Mouse (Mus musculus) embryonic facial prominence, embryonic 13.5 days (tissue): Measurements from ENCODE around the gene Cacna1d. TPM values are rescaled to one million over a fixed set of nuclear protein-coding genes. Genes with fewer than 3 reads are reported as not detected.

Source experiments
- ATAC-seq: fragments of 200-750 bp; cut with Nextera tagmentation; 2 replicates; pipeline ENCODE4 v1.8.0; 2017; ENCODE audit warnings: low read depth; ENCODE audit not compliant: insufficient number of reproducible peaks, insufficient read depth, low FRiP score, low TSS enrichment
- H3K27ac ChIP-seq: fragments of 300-500 bp; sonication (generic); 2 replicates; pipeline ENCODE4 v1.5.1; 2015; ENCODE audit warnings: moderate library complexity, mild to moderate bottlenecking, inconsistent platforms
- H3K27me3 ChIP-seq: fragments of 300-500 bp; sonication (generic); 2 replicates; pipeline ENCODE4 v1.6.1; 2015; ENCODE audit warnings: mild to moderate bottlenecking, inconsistent platforms
- H3K36me3 ChIP-seq: fragments of 300-500 bp; sonication (generic); 2 replicates; pipeline ENCODE4 v1.6.1; 2015; ENCODE audit warnings: mild to moderate bottlenecking, inconsistent platforms
- H3K4me1 ChIP-seq: fragments of 300-500 bp; sonication (generic); 2 replicates; pipeline ENCODE4 v1.6.1; 2015; ENCODE audit warnings: inconsistent platforms
- H3K4me2 ChIP-seq: fragments of 300-500 bp; sonication (generic); 2 replicates; pipeline ENCODE4 v1.6.1; 2015; ENCODE audit warnings: moderate library complexity, mild to moderate bottlenecking, inconsistent platforms
- H3K4me3 ChIP-seq: fragments of 300-500 bp; sonication (generic); 2 replicates; pipeline ENCODE4 v1.5.1; 2015; ENCODE audit warnings: mild to moderate bottlenecking, inconsistent platforms
- H3K9ac ChIP-seq: fragments of 300-500 bp; sonication (generic); 2 replicates; pipeline ENCODE4 v1.6.1; 2015; ENCODE audit warnings: mild to moderate bottlenecking, inconsistent platforms
- H3K9me3 ChIP-seq: fragments of 300-500 bp; sonication (generic); 2 replicates; pipeline ENCODE4 v1.6.1; 2016; ENCODE audit warnings: inconsistent platforms
- WGBS: fragments of 180-500 bp; shearing (Covaris S2); methylation state at CpG from one replicate; pipeline ENCODE4 v1.1.7; 2015; ENCODE audit warnings: mixed read lengths; 5-methylcytosine and 5-hydroxymethylcytosine counted together
- polyA plus RNA-seq: library from polyadenylated mRNA; unstranded; fragments of >200 nt; fragmentation: Nextera tagmentation; extraction: Ambion mirVana; gene quantifications from 2 replicates; pipeline ENCODE4 v1.2.1, GENCODE M21; 2015

Gene Cacna1d
- polyA plus RNA-seq, 1 experiment from 2014 or later, result 6.6 TPM

- H3K4me1 ChIP-seq, result no peaks in the 10 kb centered on the region
- no peak overlapping the region for H3K4me2 ChIP-seq
- H3K27ac ChIP-seq, result no peak overlapping the region
- H3K27me3 ChIP-seq, result no peaks in the 10 kb centered on the region
- no peak for ATAC-seq
- no peaks in the 10 kb centered on the region for H3K9me3 ChIP-seq
- H3K36me3 ChIP-seq, result peaks cover 61% of the 10 kb centered on the region
- H3K9ac ChIP-seq, result no peak overlapping the region
- WGBS, result 83% methylated on average over 5 of the region's 5 CpGs
- no peak overlapping the region for H3K4me3 ChIP-seq
Measured at GRCm38 (mm10) chr14:30512896-30513295, 21.6 kb upstream of the Cacna1d start.

- ATAC-seq, result no peak
- Histone ChIP-seq H3K9ac (no peak overlapping the region), H3K36me3 (peaks cover 74% of the 10 kb centered on the region), H3K9me3 (no peaks in the 10 kb centered on the region), H3K4me3 (no peak overlapping the region), H3K4me1 (peaks cover 5% of the 10 kb centered on the region; the same call in 1 of the 2 replicates), H3K27me3 (no peaks in the 10 kb centered on the region), H3K4me2 (no peak overlapping the region), H3K27ac (no peak overlapping the region)
- WGBS, result 93% methylated on average over 6 of the region's 6 CpGs
Measured at GRCm38 (mm10) chr14:30510214-30510763, 19.0 kb upstream of the Cacna1d start.

- no peaks in the 10 kb centered on the region for H3K27me3 ChIP-seq
- H3K4me1 ChIP-seq, result peaks cover 7% of the 10 kb centered on the region; the same call in 1 of the 2 replicates
- no peak overlapping the region for H3K27ac ChIP-seq
- no peaks in the 10 kb centered on the region for H3K9me3 ChIP-seq
- ATAC-seq, result no peak
- 77% methylated on average over 5 of the region's 5 CpGs for WGBS
- H3K9ac ChIP-seq, result no peak overlapping the region
- H3K4me2 ChIP-seq, result no peak overlapping the region
- peaks cover 73% of the 10 kb centered on the region for H3K36me3 ChIP-seq
- H3K4me3 ChIP-seq, result no peak overlapping the region
Measured at GRCm38 (mm10) chr14:30504990-30505389, 13.7 kb upstream of the Cacna1d start.

- peaks cover 56% of the 10 kb centered on the region for H3K36me3 ChIP-seq
- H3K9me3 ChIP-seq, result no peaks in the 10 kb centered on the region
- WGBS, result 86% methylated on average over 2 of the region's 2 CpGs
- no peak overlapping the region for H3K27ac ChIP-seq
- no peaks in the 10 kb centered on the region for H3K27me3 ChIP-seq
- no peak overlapping the region for H3K9ac ChIP-seq
- no peaks in the 10 kb centered on the region for H3K4me1 ChIP-seq
- H3K4me3 ChIP-seq, result no peak overlapping the region
- H3K4me2 ChIP-seq, result no peak overlapping the region
- ATAC-seq, result no peak
Measured at GRCm38 (mm10) chr14:30498202-30498601, 6.9 kb upstream of the Cacna1d start.

GRCm38 (mm10) chr14:30494998-30495397 is 3.7 kb upstream of the Cacna1d start:
- Histone ChIP-seq H3K36me3 (peaks cover 67% of the 10 kb centered on the region), H3K4me1 (no peaks in the 10 kb centered on the region), H3K9ac (no peak overlapping the region), H3K9me3 (no peaks in the 10 kb centered on the region), H3K4me2 (no peak overlapping the region), H3K4me3 (no peak overlapping the region), H3K27me3 (no peaks in the 10 kb centered on the region), H3K27ac (no peak overlapping the region)
- no peak for ATAC-seq
- 74% methylated on average over 6 of the region's 6 CpGs for WGBS

- Histone ChIP-seq H3K4me2 (no peak overlapping the region), H3K9me3 (no peaks in the 10 kb centered on the region), H3K36me3 (peaks cover 66% of the 10 kb centered on the region), H3K4me3 (no peak overlapping the region), H3K27ac (no peak overlapping the region), H3K4me1 (no peaks in the 10 kb centered on the region), H3K9ac (no peak overlapping the region), H3K27me3 (no peaks in the 10 kb centered on the region)
- WGBS, result 74% methylated on average over 1 of the region's 1 CpGs
- ATAC-seq, result no peak
Measured at GRCm38 (mm10) chr14:30493276-30493675, 2.0 kb upstream of the Cacna1d start.

GRCm38 (mm10) chr14:30479361-30479948 is 11.8 kb downstream of the Cacna1d start, which contains the start of gene Dcp1a:
Gene Dcp1a (plus strand): TSS chr14:30479535.
- under 1% methylated on average over 39 of the region's 39 CpGs for WGBS
- ATAC-seq, result peak; percentile 98
- H3K27ac ChIP-seq, result peak within 1 kb of the TSS; percentile 86
- no peaks in the 10 kb centered on the region for H3K27me3 ChIP-seq
- H3K9ac ChIP-seq, result peak within 1 kb of the TSS; percentile 94
- H3K4me2 ChIP-seq, result peak within 1 kb of the TSS; percentile 73
- H3K9me3 ChIP-seq, result no peaks in the 10 kb centered on the region
- H3K4me1 ChIP-seq, result peaks cover 12% of the 10 kb centered on the region
- H3K4me3 ChIP-seq, result peak within 1 kb of the TSS; percentile 94
- H3K36me3 ChIP-seq, result peaks cover 26% of the 10 kb centered on the region

GRCm38 (mm10) chr14:30474416-30474815 is 16.8 kb downstream of the Cacna1d start:
- no peak for ATAC-seq
- 77% methylated on average over 6 of the region's 6 CpGs for WGBS

GRCm38 (mm10) chr14:30473605-30474004 is 17.6 kb downstream of the Cacna1d start:
- H3K4me3 ChIP-seq, result no peak overlapping the region
- no peaks in the 10 kb centered on the region for H3K27me3 ChIP-seq
- no peaks in the 10 kb centered on the region for H3K9me3 ChIP-seq
- no peak for ATAC-seq
- no peaks in the 10 kb centered on the region for H3K36me3 ChIP-seq
- H3K4me1 ChIP-seq, result no peaks in the 10 kb centered on the region
- WGBS, result 47% methylated on average over 5 of the region's 5 CpGs
- H3K27ac ChIP-seq, result no peak overlapping the region
- no peak overlapping the region for H3K9ac ChIP-seq
- H3K4me2 ChIP-seq, result no peak overlapping the region

More at GRCm38 (mm10) chr14:30474416-30474815, 16.8 kb downstream of the Cacna1d start:
- Histone ChIP-seq H3K27me3 (no peaks in the 10 kb centered on the region), H3K4me2 (no peak overlapping the region), H3K27ac (no peak overlapping the region), H3K4me3 (no peak overlapping the region), H3K36me3 (no peaks in the 10 kb centered on the region), H3K4me1 (no peaks in the 10 kb centered on the region), H3K9me3 (no peaks in the 10 kb centered on the region), H3K9ac (no peak overlapping the region)

GRCm38 (mm10) chr14:30463312-30463711 is 27.9 kb downstream of the Cacna1d start:
- 80% methylated on average over 4 of the region's 4 CpGs for WGBS

GRCm38 (mm10) chr14:30459891-30460523 is 31.2 kb downstream of the Cacna1d start:
- Histone ChIP-seq H3K27ac (no peak overlapping the region), H3K9me3 (no peaks in the 10 kb centered on the region), H3K4me3 (no peak overlapping the region), H3K9ac (no peak overlapping the region), H3K4me2 (peak overlapping the region; percentile 39; the same call in 1 of the 2 replicates), H3K4me1 (peaks cover 12% of the 10 kb centered on the region), H3K27me3 (peaks cover 4% of the 10 kb centered on the region), H3K36me3 (no peaks in the 10 kb centered on the region)
- ATAC-seq, result no peak
- WGBS, result 6% methylated on average over 14 of the region's 14 CpGs

More at GRCm38 (mm10) chr14:30463312-30463711, 27.9 kb downstream of the Cacna1d start:
- Histone ChIP-seq H3K4me3 (no peak overlapping the region), H3K36me3 (no peaks in the 10 kb centered on the region), H3K9me3 (no peaks in the 10 kb centered on the region), H3K4me1 (no peaks in the 10 kb centered on the region), H3K9ac (no peak overlapping the region), H3K4me2 (no peak overlapping the region), H3K27ac (no peak overlapping the region), H3K27me3 (peaks cover 2% of the 10 kb centered on the region)
- no peak for ATAC-seq

- H3K4me3 ChIP-seq, result no peak overlapping the region
- H3K4me1 ChIP-seq, result peaks cover 15% of the 10 kb centered on the region
- no peaks in the 10 kb centered on the region for H3K9me3 ChIP-seq
- ATAC-seq, result no peak
- 79% methylated on average over 3 of the region's 3 CpGs for WGBS
- H3K27ac ChIP-seq, result no peak overlapping the region
- H3K27me3 ChIP-seq, result peaks cover 4% of the 10 kb centered on the region
- H3K9ac ChIP-seq, result no peak overlapping the region
- no peak overlapping the region for H3K4me2 ChIP-seq
- H3K36me3 ChIP-seq, result no peaks in the 10 kb centered on the region
Measured at GRCm38 (mm10) chr14:30458820-30459219, 32.4 kb downstream of the Cacna1d start.
